Comparison of ENCODE assay signal across 8 mouse cellular contexts in the genomic region with DNA sequence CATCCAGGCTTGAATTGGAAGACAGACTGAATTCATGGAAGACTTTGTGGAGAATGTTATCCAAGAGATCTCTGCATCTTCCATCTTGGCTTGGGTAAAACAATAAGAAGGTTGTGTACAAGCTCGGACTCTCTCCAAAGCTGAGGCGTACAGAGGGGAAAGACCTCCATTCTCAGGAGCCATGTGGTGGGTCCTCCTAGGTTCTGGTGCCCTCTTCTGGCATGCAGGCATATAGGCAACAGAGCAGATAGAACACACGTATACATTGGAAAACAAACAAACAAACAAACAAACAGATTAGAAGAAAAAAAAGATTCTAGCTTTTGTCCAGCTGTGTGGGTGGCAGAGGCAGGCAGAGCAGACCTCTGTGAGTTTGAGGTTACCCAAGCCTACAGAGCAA.
A peak's percentile ranks its signal among the peaks of the same experiment; 100 is the strongest.
DNase-seq lines count a peak whose midpoint lies in the region; ATAC-seq and TF ChIP-seq lines count a peak whose summit lies in the region.

No protein-coding gene starts in this region.

- no peak overlapping the region for H3K4me2 ChIP-seq in midbrain, embryonic 13.5 days (replicated peaks)

- H3K27ac ChIP-seq in thymus, adult 2 months (ENCODE audit: control insufficient read depth, insufficient read depth, low read length) = no peak overlapping the region
- H3K27ac ChIP-seq in hindbrain, embryonic 10.5 days = no peak overlapping the region
- no peak overlapping the region for H3K27ac ChIP-seq in midbrain, embryonic 13.5 days

- H3K36me3 ChIP-seq in thymus, adult 2 months (ENCODE audit: control insufficient read depth, insufficient read depth, low read length) = no peaks in the 10 kb centered on the region
- H3K36me3 ChIP-seq in hindbrain, embryonic 10.5 days = no peaks in the 10 kb centered on the region
- no peaks in the 10 kb centered on the region for H3K36me3 ChIP-seq in midbrain, embryonic 13.5 days

- H3K4me3 ChIP-seq in thymus, adult 2 months (ENCODE audit: control insufficient read depth, insufficient read depth, low read length) = no peak overlapping the region
- no peak overlapping the region for H3K4me3 ChIP-seq in hindbrain, embryonic 10.5 days
- H3K4me3 ChIP-seq in midbrain, embryonic 13.5 days (replicated peaks) = no peak overlapping the region

- TF ChIP-seq CTCF in thymus, adult 2 months (IDR thresholded peaks at IDR 0.05; ENCODE audit: borderline replicate concordance, control insufficient read depth, extremely low read depth, insufficient read depth, low read length, poor library complexity) = no peak

- H3K9ac ChIP-seq in midbrain, embryonic 13.5 days (replicated peaks) = no peak overlapping the region

- no peaks in the 10 kb centered on the region for H3K4me1 ChIP-seq in thymus, adult 2 months (replicated peaks; ENCODE audit: control insufficient read depth, insufficient read depth, low read length)
- peaks cover 1% of the 10 kb centered on the region; the same call in 1 of the 2 replicates for H3K4me1 ChIP-seq in hindbrain, embryonic 10.5 days (replicated peaks)
- no peaks in the 10 kb centered on the region for H3K4me1 ChIP-seq in midbrain, embryonic 13.5 days (replicated peaks)

- peak; percentile 54 to 66 for DNase-seq in cerebellum, postnatal 14 days
- DNase-seq in cerebellum, adult 11 months = no peak
- DNase-seq in thymus, adult 2 months = peak; percentile 15
- no peak for DNase-seq in thymus, adult 18-20 months
- peak; percentile 43 for DNase-seq in hindbrain, embryonic 10.5 days (ENCODE audit: low spot score)
- DNase-seq in yolk sac, embryonic 10.5 days (ENCODE audit: low spot score) = peak; percentile 20
- DNase-seq in cerebellum, adult 9-11 months = no peak

- H3K9me3 ChIP-seq in hindbrain, embryonic 10.5 days = no peaks in the 10 kb centered on the region
- no peaks in the 10 kb centered on the region for H3K9me3 ChIP-seq in midbrain, embryonic 13.5 days

- WGBS in thymus, adult 2 months = 47% methylated on average over 3 of the region's 3 CpGs
- WGBS in hindbrain, embryonic 10.5 days = 27% methylated on average over 3 of the region's 3 CpGs
- 26% methylated on average over 3 of the region's 3 CpGs for WGBS in midbrain, embryonic 13.5 days

- no peak for TF ChIP-seq POLR2A in thymus, adult 2 months (IDR thresholded peaks at IDR 0.05; ENCODE audit: control insufficient read depth, extremely low read depth, insufficient read depth, low read length, poor library complexity)

- no peaks in the 10 kb centered on the region for H3K27me3 ChIP-seq in thymus, adult 2 months (ENCODE audit: control insufficient read depth, insufficient read depth, low read length)
- H3K27me3 ChIP-seq in hindbrain, embryonic 10.5 days (ENCODE audit: insufficient read depth, poor library complexity, severe bottlenecking) = no peaks in the 10 kb centered on the region
- no peaks in the 10 kb centered on the region for H3K27me3 ChIP-seq in midbrain, embryonic 13.5 days

- peak; percentile 88 for ATAC-seq in midbrain, embryonic 13.5 days

Comparison
In these comparisons a context has a peak if more than half of its experiments do, and no peak if none do; other contexts are left out.
1. DNase-seq: peak in cerebellum, postnatal 14 days (2 of 2), thymus, adult 2 months (single experiment), hindbrain, embryonic 10.5 days (single experiment) and yolk sac, embryonic 10.5 days (single experiment); none in cerebellum, adult 11 months (single experiment), thymus, adult 18-20 months (0 of 2) and cerebellum, adult 9-11 months (single experiment).